Mouse (Mus musculus) heart, postnatal 25 days (tissue): ENCODE results near the gene Incenp. TPM values are rescaled to one million over a fixed set of nuclear protein-coding genes. Genes with fewer than 3 reads are reported as not detected.
"Not testable (repeated sequence)": the region's sequence is repeated elsewhere in the genome, so short reads cannot be mapped to it uniquely, and the experiment has no call there.

Experiments
- DNase-seq: peaks from one replicate; pipeline ENCODE4 v3.0.0; 2022; ENCODE audit warnings: low spot score
- intact Hi-C: fragments of 180-260 bp; cut with DNase I; formaldehyde crosslinking; loops from one replicate; pipeline ENCODE4 v1.15.1; 2025
- total RNA-seq, 2 experiments: library from RNA; stranded (reverse); gene quantifications; 2 replicates each; pipeline ENCODE4 v1.2.3; 2021

The Incenp gene
- total RNA-seq, 2 experiments from 2014 or later, result 6.3 to 7.4 TPM

DNA sequence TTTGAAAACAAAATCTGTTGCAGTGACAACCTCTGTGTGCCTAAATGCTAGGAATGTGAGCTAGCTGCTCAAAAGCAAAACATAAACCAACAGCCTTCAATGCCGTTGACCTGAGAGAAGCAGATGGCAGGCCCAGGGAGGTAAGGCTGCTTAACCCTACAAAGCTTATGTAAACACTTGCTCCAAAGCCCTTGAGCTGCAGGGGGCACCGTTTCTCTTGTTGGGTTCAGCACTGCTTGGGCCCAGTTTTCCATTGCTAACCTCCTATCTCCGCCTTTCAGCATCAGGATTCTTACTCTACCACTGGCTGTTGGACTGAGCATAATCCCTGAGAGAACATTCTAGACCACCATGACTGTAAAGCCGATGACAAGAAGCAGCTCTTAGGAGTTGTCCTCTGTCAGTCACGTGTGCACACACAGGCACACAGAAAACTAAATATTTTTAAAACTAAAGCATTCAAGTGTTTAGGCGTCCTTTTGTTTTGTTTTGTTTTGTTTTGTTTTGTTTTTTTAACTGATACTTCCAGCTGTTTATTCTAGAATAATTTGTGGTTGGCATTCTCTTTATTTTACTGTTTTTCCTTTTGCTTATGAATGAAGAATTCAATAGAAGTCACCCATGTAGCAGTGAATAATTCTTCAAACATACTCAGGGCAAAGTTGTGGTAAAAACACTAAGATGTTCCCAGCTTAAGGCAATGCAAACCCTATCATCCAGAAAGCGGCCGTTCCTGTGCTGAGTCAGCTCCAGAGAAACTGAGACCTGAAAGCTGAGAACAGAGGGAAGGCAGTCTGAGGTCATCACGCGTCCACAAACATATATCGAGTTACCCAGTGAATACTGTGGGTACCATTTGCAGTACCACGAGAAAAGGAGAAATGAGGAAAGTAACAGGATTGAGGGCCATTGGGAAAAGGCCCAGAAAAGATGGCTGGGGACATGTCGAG, 21.8 kb upstream of the Incenp start:
- intact Hi-C loops, result no loop called here
- DNase-seq, result peak; percentile 52

DNA sequence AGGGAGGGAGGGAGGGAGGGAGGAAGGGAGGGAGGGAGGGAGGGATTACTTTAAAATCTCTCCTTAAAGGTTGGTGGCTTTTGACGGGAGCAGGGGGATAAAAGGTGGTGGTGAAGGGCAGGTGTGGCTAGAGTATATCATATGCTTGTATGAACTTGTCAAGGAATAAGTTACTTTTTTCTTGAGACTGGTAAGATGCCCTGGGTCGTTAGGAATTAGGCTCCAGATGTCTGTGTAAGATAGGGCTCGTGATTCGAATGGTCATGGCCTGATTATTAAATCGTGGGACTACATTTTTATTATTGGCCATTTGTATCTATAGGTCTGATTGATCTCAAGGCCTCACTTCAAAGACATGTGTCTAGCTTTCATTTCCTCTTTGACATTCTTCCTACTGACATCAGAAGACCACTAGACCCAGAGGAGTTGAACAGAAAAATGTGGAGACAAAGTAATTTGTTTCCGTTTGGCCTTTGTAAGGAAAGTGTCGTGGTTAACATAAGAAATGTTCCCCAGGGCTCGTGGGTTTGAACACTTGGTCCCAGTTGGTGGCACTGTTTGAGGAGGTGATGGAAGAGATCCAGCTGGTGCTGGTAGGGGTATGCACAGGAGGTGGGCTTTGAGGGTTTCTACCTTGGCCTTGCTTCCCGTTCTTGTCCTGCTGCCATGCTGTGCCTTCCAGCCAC, 19.0 kb upstream of the Incenp start:
- intact Hi-C loops, result loop anchor here (5.0 kb wide), 1 partner anchor 114 kb away; no protein-coding TSS in a partner anchor
- DNase-seq, result no peak

DNA sequence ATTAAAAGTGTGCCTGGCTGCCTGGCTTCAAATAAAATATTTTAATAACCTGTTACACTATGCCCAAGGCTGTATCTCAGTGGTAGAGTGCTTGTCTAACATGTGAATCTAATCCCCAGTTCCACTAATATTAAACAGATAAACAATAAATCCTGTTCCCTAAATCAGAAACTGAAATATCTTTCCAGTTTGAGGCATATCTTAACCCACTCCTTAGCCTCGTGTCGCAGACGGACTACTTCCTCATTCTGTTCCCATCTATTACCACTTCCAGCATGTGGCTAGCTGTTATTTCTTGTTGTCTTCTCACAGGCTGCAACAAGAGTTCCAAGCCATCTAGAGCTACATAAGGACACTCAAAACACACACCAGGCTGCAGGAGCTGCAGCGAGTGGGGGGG, 18.4 kb upstream of the Incenp start:
- intact Hi-C loops, result loop anchor here (5.0 kb wide), 1 partner anchor 115 kb away; no protein-coding TSS in a partner anchor
- DNase-seq, result no peak

GRCm38 (mm10) chr19:9915935-9916334, 16.6 kb upstream of the Incenp start:
- DNase-seq, result no peak
- intact Hi-C loops, result loop anchor here (1.0 to 5.0 kb wide), 2 partner anchors 73 to 116 kb away; no protein-coding TSS in a partner anchor

- intact Hi-C loops, result loop anchor here (5.0 kb wide), 1 partner anchor 288 kb away; the partner anchor contains the start of genes Fen1 and Tmem258
- no peak for DNase-seq
Observed at GRCm38 (mm10) chr19:9914346-9914745, 15.0 kb upstream of the Incenp start.

GRCm38 (mm10) chr19:9913784-9914183, 14.4 kb upstream of the Incenp start:
- intact Hi-C loops, result loop anchor here (5.0 kb wide), 1 partner anchor 289 kb away; the partner anchor contains the start of genes Fen1 and Tmem258

GRCm38 (mm10) chr19:9911314-9911754, 12.0 kb upstream of the Incenp start:
- intact Hi-C loops, result loop anchor here (5.0 kb wide), 1 partner anchor 291 kb away; the partner anchor contains the start of genes Fen1 and Tmem258
- DNase-seq, result no peak

More at GRCm38 (mm10) chr19:9913784-9914183, 14.4 kb upstream of the Incenp start:
- DNase-seq, result no peak

DNA sequence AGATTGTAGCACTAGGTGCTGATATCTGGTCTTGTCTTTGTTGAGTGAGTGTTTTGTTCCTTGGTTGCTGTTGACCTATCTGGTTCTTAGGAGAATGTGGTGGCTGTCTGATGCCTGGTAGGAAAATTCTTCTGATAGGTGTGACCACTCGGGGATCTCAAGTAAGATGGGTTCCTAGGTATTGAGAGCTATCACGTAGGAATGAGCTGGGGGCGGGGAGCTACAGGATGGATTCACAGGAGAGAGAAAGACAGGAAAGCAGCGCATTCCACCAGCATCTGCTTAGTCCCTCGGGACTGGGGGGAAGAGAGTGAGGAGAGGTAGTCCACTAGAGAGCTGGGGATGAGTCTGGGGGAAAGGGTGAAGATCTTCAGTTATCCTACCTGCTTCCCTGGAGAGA, 10.0 kb upstream of the Incenp start:
- intact Hi-C loops, result no loop called here
- no peak for DNase-seq

DNA sequence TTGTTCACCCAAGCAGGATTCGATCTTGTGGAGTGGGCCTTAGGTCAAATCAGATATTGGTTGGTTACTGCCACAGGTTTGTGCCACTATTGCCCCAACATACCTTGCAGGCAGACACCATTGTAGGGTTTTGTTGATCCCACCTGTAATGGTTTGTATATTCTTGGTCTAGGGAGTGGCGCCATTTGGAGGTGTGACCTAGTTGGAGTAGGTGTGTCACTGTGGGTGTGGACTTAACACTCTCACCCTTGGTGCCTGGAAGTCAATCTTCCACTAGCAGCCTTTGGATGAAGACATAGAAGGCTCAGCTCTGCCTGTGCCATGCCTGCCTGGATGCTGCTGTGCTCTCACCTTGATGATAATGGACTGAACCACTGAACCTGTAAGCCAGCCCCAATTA, 1.3 kb upstream of the Incenp start:
- intact Hi-C loops, result loop anchor here (5.0 kb wide), 1 partner anchor 282 kb away; the partner anchor contains the start of gene Fads1
- not testable (repeated sequence) for DNase-seq

GRCm38 (mm10) chr19:9899780-9900146, 412 bp upstream of the Incenp start:
- no peak for DNase-seq
- intact Hi-C loops, result loop anchor here (5.0 kb wide), 1 partner anchor 283 kb away; the partner anchor contains the start of gene Fads1

- no peak for DNase-seq
- intact Hi-C loops, result no loop called here
Observed at GRCm38 (mm10) chr19:9898339-9899066, 848 bp downstream of the Incenp start.

- intact Hi-C loops, result no loop called here
- DNase-seq, result no peak
Observed at GRCm38 (mm10) chr19:9896067-9896466, 3.3 kb downstream of the Incenp start.

DNA sequence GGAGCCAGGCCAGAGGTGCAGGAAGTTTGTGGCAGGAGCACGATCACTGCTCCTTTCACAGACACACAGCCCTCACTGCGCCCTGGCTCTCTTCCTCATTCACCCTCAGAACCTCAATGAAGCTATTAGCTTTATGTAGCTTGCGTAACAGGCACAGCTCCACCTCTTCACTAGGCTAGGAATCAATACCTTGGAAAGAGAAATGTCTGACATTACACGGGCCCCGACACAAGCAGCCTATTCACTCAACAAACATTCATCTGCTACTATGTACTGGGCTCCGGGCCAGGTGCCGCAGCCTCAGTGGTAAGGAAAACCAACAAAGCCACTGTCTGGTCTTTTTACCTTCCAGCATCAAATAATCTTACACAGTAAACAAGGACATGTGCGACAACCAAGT, 12.6 kb downstream of the Incenp start:
- no peak for DNase-seq
- intact Hi-C loops, result no loop called here

DNA sequence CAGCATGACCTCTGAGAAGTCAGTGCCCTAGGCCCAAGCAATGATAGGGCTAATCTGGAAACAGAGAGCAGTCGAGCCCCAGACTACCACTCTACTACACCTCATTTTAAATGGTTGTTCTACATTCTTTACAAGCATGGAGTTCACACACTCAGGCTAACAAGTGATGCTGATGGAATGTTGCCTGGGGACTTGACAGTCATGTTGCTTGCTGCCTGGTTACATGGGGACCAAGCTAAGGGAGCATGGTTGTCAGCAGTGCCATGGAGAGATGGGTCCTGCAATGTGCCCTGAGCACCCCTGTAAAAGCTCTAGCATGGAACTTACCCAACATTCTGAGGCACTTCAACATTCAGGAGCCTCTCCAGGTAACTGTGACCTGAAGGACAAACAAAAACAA, 13.0 kb downstream of the Incenp start:
- intact Hi-C loops, result no loop called here
- DNase-seq, result no peak

DNA sequence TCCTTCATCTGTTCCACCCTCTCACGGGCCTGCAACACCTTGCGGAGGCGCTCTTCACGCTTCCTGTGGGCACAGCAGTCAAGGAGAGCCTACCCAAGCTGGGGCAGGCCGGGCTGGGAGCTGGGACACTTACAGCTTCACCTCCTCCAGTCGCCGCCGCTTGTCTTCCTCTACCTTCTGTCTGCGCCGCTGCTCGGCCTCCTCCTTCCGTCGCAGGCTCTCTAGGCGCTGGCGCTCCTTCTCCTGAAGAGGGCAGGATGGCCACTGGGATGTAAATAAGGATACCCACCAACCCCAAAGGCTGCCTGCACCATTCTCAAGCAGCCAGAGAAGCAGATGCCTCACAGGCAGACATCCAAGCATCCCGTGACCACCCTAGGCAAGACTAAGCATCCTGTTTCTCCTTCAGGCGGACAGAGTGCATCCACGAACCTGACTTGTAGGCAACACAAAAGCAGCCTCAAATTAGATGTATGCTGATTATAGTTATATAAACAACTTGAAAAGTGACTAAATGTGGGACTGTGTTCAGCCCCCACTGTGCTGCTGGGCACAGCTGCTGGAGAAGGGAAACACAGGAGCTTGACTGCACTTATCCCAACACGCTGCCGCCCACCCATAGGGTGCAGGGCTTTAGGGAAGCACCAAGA, 21.0 kb downstream of the Incenp start:
- DNase-seq, result no peak
- intact Hi-C loops, result no loop called here

- intact Hi-C loops, result no loop called here
Observed at GRCm38 (mm10) chr19:9865466-9865865, 33.9 kb downstream of the Incenp start.

DNA sequence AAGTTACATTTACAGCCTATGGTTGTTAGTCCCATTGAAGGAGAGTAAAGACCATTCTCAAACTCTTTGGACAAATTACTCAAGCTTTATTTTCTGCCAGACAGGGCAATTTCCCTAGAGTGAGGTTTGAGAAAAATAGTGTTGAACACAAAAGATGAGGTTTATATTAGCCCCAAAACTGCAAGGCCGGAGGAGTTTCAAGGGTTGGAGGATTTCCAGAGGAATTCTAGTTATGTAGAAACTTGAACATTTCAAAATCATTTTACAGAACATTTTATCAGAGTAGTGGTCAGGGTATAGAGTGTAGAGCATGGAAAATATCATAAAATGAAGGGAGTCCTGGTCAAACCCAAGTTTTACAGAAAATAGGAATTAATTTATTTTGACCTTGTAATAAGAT, 34.5 kb downstream of the Incenp start:
- DNase-seq, result no peak
- intact Hi-C loops, result no loop called here

More at GRCm38 (mm10) chr19:9865466-9865865, 33.9 kb downstream of the Incenp start:
- no peak for DNase-seq

DNA sequence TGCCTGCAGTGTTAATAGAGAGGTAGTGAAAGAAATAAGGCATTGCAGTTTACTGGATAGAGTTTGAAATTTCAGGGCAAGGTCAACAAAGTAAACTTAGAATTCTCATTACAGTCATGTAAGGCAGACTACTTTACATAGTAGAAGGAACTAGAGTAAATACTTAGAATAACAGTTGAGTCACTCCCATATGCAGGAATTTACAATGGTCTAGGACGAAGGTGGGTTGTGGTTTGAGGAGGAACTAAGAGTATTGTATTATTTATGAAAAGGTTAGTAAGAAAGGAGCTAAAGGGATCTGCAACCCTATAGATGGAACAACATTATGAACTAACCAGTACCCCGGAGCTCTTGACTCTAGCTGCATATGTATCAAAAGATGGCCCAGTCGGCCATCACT, 38.5 kb downstream of the Incenp start:
- DNase-seq, intact Hi-C loops: not testable (repeated sequence)
